Mouse (Mus musculus): ENCODE measurements around the gene Mrps10.
"Not testable (repeated sequence)": the region's sequence is repeated elsewhere in the genome, so short reads cannot be mapped to it uniquely, and the experiment has no call there.

The Mrps10 gene

GRCm38 (mm10) chr17:47378133-47378532, 9.4 kb downstream of the Mrps10 start:
- DNase-seq (ENCODE audit: extremely low read depth, low read depth, low spot score): no peak

DNA sequence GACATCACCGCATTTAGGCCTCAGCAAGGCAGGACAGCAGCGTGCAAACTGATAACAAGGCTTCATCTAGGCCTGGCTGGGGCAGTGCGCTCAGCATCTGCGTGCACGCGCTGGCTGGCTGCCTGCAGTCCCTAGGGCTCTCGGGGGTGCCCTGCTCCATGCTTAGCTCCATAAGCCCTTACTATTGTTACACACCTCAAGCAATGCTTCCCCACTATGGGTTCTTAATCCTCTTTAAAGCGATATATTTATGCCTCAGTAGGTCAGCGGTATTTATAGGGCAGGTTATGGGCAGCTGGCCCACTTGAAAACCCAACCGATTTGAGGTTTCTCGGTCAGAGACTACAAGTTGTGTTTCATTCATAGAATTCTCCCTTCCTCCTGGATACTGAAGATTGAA, 13.2 kb downstream of the Mrps10 start:
- no peak for DNase-seq (ENCODE audit: extremely low read depth, low read depth, low spot score)

DNA sequence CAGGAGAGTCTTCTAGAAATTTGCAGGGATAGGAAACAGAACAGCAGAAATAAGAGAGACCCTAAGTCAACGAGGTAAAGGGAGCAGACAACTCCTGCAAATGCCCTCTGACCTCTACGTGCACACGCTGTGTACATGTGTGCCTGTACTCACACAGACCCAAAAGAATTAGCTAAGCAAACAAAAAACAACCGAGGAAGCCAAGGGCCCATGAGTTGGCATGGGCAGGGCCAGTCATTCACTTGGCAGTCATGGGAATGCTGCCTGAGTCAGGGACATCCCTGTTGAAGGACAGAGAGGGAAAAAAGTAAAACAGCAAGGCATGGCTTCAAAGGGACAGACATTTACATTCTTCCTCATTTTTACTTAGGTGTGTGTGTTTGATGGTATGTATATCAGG, 14.6 kb downstream of the Mrps10 start:
- DNase-seq (ENCODE audit: extremely low read depth, low read depth, low spot score): no peak

DNA sequence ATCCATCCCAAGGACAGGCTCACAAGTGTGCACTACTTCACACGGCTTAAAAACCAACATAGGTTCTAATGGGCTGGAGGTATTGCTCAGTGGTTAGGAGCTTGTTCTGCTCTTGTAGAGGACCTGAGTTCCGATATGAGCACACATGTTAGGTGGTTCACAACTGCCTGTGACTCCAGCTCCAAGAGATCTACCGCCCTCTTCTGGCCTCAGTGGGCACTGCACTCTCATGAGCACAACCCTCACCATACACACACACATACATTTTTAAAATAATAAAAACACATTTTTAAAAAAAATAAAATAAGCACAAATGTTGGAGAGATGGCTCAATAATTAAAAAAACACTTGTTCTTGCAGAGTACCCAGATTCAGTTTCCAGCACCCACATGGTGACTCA, 15.4 kb downstream of the Mrps10 start:
- DNase-seq (ENCODE audit: extremely low read depth, low read depth, low spot score): no peak

DNA sequence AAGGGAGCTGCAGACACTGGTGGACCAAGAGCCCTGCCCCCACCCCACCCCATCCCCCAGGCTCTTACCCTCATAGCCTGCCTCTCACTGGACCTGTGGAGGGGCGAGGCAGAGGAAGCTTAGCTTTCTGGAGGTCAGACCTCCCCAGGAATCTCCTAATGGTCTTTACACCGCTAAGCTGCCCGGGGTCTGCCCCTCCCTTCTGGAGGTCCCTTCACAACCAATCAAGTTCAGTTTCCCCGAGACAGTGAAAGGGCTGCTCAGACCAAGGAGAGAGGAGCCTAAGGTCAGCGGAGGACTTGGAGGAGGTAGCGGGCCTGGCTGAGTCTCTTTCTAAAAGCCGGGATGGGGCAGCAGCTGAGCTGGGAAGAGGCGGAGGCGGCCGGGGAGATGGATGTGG, 16.5 kb downstream of the Mrps10 start, which contains the start of gene Guca1b:
Gene Guca1b, plus strand, starts transcription at position 249 of the 400 bp plus-strand sequence.
- no peak for DNase-seq (ENCODE audit: extremely low read depth, low read depth, low spot score)

GRCm38 (mm10) chr17:47386649-47387048, 18.0 kb downstream of the Mrps10 start:
- DNase-seq (ENCODE audit: extremely low read depth, low read depth, low spot score): no peak

DNA sequence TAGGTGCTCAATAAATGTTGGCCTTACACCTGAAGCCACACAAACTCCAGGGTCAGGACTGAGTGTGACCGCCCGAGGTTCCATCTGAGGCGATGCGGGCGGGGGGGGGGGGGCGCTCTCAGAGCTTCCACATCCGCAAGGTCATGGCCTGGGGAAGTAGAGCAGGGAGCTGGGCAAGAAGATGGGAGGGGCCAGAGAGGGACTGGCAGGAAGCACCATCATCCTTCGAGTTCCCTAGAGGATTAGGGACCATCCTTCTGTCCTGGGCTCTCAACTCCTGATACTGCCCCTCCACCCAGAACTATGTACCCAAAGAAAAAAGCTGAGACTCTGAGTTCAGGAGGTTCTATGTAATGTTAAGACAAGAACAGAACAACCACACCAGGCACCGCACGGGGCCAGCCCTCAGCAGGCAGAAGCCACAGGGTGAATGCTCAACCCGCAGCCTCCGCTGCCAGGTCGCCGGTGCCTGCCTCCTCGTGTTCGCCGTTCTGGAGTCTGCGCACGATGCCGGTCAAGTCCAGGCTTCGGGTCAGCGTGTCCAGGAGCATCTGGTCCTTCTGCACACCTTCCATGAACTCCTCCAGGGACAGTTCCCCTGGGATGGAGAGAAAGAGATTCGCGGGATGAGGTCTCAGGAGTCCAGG, 25.7 kb downstream of the Mrps10 start:
- DNase-seq (ENCODE audit: extremely low read depth, low read depth, low spot score): no peak

GRCm38 (mm10) chr17:47395376-47395913, 26.8 kb downstream of the Mrps10 start:
- no peak for DNase-seq (ENCODE audit: extremely low read depth, low read depth, low spot score)

GRCm38 (mm10) chr17:47399091-47399490, 30.4 kb downstream of the Mrps10 start:
- DNase-seq (ENCODE audit: extremely low read depth, low read depth, low spot score): no peak

DNA sequence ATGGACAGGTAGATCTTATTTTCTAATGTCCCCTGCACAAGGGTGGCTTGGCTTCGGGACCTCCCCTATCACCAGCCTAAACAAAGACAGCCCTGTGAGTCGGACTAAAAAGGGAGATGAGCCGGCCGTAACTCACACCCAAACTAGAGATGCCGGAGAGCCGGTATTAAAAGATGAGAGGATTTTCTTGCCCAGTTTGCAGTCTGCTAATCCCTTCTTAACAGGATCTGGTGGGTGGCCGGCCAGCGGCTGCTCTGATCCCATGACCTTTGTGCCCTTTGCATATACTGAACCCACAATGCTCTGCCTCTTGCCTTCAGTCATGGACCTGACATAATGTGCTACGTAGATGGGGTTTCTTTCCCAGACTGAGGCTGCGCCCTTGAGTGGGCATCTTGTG, 31.8 kb downstream of the Mrps10 start, which contains the start of gene Guca1a:
Gene Guca1a, minus strand, starts transcription at position 134 of the 400 bp plus-strand sequence.
- DNase-seq (ENCODE audit: extremely low read depth, low read depth, low spot score): no peak

DNA sequence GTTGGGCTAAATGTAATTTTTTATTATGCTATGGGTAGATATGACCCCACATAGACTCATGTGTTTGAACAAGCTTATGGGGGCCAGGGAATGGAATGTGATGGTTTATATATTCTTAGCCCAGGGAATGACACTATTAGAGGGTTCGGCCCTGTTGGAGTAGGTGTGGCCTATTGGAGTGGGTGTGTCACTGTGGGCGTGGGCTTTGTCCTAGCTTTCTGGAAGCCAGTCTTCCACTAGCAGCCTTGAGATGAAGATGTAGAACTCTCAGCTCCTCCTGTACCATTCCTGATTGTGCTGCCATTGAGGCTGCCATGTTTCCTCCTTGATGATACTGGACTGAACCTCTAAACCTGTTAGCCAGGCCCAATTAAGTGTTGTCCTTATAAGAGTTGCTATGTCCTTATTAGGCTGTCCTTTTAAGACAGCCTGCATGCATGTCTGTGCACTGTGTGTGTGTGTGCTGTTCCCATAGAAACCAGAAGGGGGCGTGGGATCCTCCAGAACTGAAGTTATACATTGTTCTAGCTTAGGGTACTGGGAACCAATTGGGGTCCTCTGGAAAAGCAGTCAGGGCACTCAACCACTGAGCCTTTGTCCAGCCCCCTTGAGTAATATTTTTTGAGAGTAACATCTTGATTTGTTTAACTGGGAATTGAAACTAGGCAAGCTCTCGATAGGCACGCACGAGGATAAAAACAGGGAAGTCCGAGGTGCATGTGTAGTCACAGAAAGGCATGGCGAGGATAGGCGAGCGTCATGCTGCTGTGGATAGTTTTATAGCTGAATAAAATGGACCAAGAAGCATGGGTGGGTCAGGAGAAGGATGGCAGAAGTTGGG, 39.2 kb downstream of the Mrps10 start:
- no peak for DNase-seq (ENCODE audit: extremely low read depth, low read depth, low spot score)

- DNase-seq (ENCODE audit: extremely low read depth, low read depth, low spot score): no peak
Observed at GRCm38 (mm10) chr17:47408558-47408898, 39.8 kb downstream of the Mrps10 start.

GRCm38 (mm10) chr17:47409897-47410861, 41.5 kb downstream of the Mrps10 start:
- not testable (repeated sequence) for DNase-seq (ENCODE audit: extremely low read depth, low read depth, low spot score)

DNA sequence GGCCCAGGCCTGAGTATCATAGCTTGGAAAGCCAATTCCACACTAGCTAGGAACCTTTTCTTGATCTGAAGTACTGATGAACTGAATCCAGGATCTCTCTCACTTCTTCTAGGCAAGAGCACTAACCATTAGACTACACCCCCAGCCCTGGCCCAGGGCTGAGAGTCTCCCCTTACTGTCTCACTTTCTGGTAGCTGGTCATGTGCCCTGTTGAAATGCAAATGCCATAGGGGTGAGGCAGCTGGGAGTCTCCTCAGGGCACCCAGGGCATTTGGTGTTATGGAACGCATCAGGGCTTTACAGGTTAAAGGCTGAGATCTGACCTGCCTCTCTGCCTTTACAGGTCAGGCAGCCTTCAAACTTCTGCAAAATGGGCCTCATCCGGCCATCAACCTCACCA, 51.5 kb downstream of the Mrps10 start:
- no peak for DNase-seq (ENCODE audit: extremely low read depth, low read depth, low spot score)

DNA sequence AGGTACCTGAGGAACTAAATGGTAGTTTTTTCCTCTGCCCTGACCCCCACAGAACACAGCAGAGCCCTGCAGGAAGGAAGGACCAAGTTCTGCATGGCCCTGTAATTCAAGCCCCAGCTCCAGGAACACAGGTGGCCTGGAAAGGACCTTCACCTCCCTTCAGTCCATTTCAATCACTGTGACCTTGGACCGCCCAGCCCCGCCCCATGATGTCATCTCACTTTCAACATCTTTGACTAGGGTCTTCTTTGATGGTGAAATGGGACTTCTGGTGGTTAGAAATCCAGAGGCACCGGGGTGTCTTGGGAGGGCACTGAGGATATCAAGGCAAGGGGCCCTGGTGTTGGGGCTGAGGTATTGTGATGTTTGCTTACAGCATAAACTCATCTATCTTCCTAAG, 52.9 kb downstream of the Mrps10 start:
- no peak for DNase-seq (ENCODE audit: extremely low read depth, low read depth, low spot score)

- not testable (repeated sequence) for DNase-seq (ENCODE audit: extremely low read depth, low read depth, low spot score)
Observed at GRCm38 (mm10) chr17:47422616-47423015, 53.9 kb downstream of the Mrps10 start.

DNA sequence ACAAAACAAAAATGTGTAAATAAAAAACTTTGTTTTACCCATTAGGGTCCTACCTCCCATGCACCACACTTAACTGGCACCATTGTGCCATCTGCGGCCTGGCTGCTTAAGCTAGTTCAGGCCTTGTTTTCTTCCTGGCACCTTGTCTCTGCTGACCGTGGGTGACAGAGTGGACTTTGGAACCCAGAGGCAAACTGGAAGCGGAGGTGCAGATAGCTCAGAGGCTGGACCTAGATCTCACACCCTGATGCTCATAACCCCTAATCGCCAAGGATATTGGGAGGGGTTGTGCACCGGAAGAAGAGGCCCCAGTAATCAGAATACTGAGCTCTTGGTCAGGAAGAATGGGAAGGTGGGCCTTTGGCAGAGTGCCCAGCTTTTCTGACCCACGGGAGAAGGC, 55.5 kb downstream of the Mrps10 start:
- no peak for DNase-seq (ENCODE audit: extremely low read depth, low read depth, low spot score)

DNA sequence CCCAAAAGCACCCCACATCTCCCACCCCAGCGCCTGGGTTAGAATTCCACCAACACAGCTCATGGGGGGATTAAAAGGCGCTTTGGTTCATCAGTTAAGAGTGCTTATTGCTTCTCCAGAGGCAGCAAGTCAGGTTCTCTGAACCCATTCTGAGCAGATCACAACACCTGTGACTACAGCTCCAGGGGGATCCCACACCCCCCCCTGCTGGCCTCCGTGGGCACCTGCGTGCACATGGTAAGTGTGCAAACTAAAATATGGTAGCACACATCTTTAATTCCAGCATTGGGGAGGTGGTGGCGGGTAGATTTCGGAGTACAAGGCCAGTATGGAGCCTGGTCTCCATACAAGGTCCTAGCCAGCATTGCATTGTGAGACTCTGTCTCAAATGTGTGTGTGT, 58.6 kb downstream of the Mrps10 start:
- DNase-seq (ENCODE audit: extremely low read depth, low read depth, low spot score): no peak

DNA sequence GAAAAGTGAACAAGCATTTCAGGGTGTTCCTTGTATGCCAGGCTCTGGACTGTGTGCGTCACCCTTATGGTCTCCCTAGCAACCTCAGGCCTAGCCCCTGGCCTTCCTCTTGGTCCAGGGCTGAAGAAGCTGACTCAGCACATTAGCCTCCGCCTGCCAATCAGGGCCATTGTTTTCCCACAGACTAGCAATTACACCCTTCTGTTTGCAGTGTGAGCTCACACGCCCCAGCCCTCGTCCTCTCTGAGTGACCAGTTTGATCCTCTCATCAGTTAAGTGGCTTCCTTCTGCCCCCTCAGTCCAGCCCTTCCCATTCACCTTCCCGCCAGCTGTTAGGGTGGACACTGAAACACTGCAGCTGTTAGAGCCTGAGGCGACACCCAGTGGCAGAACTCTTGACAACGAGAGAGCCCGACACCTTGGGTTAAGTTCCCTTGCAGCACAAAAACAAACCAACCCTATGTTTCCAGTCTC, 60.2 kb downstream of the Mrps10 start:
- DNase-seq (ENCODE audit: extremely low read depth, low read depth, low spot score): no peak

DNA sequence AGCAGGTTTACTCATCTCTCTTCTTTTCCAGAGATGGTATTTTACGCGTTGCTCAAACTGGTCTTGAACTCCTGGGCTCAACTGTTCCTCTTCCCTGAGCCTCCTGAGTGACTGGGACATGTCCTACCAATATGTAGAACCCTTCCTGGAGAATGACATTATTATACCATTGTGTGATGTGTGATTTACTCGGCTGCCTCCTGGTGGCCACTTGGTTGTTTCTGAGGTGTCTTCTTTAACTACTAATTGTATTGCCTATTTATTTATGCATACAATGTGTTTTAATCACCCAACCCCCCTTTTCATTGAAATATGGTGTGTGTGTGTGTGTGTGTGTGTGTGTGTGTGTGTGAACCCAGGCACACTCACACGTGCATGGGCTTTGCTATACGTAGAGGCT, 62.1 kb downstream of the Mrps10 start:
- DNase-seq (ENCODE audit: extremely low read depth, low read depth, low spot score): no peak
